Mouse (Mus musculus) heart, adult 2 months (tissue): ENCODE data around the gene Arl1.

Experiments
- CTCF ChIP-seq: fragments of 200-600 bp; IDR thresholded peaks from 2 replicates; pipeline ENCODE4 v1.8.1; 2022; ENCODE audit warnings: antibody characterized with exemption, mild to moderate bottlenecking, moderate library complexity
- EP300 ChIP-seq: fragments of 200-500 bp; IDR thresholded peaks from 2 replicates; pipeline ENCODE4 v1.6.1; 2011; ENCODE audit warnings: low read depth, low read length, control low read depth; ENCODE audit not compliant: insufficient read depth
- POLR2A ChIP-seq: fragments of 200-500 bp; IDR thresholded peaks from 2 replicates; pipeline ENCODE4 v1.6.1; 2011; ENCODE audit warnings: mild to moderate bottlenecking, low read depth, low read length, control low read depth; ENCODE audit not compliant: insufficient read depth

DNA sequence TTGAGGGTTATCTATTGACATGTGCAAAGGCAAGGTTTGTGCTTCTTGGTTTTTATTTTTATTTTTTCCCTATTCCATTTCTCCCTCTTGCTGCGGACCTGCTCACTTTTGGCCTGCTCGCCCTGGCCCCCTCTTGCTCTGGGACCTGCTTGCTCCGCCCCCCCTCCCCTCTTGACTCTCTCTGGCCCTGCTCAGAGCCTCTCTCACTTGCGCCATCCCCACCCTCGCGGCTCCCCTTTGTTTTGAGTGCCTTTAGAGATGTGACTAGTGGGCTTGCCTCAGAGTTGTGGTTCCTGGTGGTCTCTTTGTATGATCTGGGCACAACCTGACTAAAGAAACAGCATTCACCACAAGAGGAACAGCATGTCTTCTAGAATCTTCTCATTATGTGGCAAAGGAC lies 29.7 kb upstream of the Arl1 start:
- TF ChIP-seq POLR2A (no peak), CTCF (no peak), EP300 (no peak)
